In genomic region chr13:47288449-47288848, GRCm38 (mm10) we compare ENCODE assay signal across 9 mouse cellular contexts.
DNase-seq lines count a peak whose midpoint lies in the region; ATAC-seq and TF ChIP-seq lines count a peak whose summit lies in the region.
"Had no signal": no experiment of that assay in that cellular context is flagged by ENCODE, and none has a peak within 500 bp of the region (broad histone marks: within the 10 kb centered on the region; RNA-seq: fewer than 3 reads in every experiment).

No protein-coding gene starts in this region.

- in situ Hi-C loops in Patski (cut with MboI; ENCODE audit: low pct_unique_long_range_greater_than_20kb) = loop anchor here (5.0 to 25.0 kb wide), 3 partner anchors 141 to 476 kb away; no protein-coding TSS in a partner anchor

- CTCF ChIA-PET in Patski (lab: Charles Lee) = interaction anchor here (0.9 to 2.2 kb wide), 4 partner anchors 9 to 135 kb away, joined by 3 to 15 read pairs (median 6); no protein-coding TSS in a partner anchor

- H3K4me1 ChIP-seq in forebrain, embryonic 15.5 days = no peaks in the 10 kb centered on the region
- H3K4me1 ChIP-seq in hindbrain, embryonic 12.5 days = no peaks in the 10 kb centered on the region

- no peak overlapping the region for H3K4me3 ChIP-seq in forebrain, embryonic 15.5 days
- H3K4me3 ChIP-seq in hindbrain, embryonic 12.5 days = no peak overlapping the region
- H3K4me3 ChIP-seq: megakaryocyte, embryonic 14.5 days had no signal

- no peak overlapping the region for H3K9ac ChIP-seq in forebrain, embryonic 15.5 days (replicated peaks)
- no peak overlapping the region for H3K9ac ChIP-seq in hindbrain, embryonic 12.5 days

- TF ChIP-seq CTCF in Patski (IDR thresholded peaks at IDR 0.05) = peak; percentile 89

- no peaks in the 10 kb centered on the region for H3K9me3 ChIP-seq in forebrain, embryonic 15.5 days
- H3K9me3 ChIP-seq in hindbrain, embryonic 12.5 days (replicated peaks) = no peaks in the 10 kb centered on the region

- no peaks in the 10 kb centered on the region for H3K27me3 ChIP-seq in Patski
- no peaks in the 10 kb centered on the region for H3K27me3 ChIP-seq in forebrain, embryonic 15.5 days
- no peaks in the 10 kb centered on the region for H3K27me3 ChIP-seq in hindbrain, embryonic 12.5 days

- H3K4me2 ChIP-seq in forebrain, embryonic 15.5 days (replicated peaks) = no peak overlapping the region
- H3K4me2 ChIP-seq in hindbrain, embryonic 12.5 days (replicated peaks) = no peak overlapping the region

- no peaks in the 10 kb centered on the region for H3K36me3 ChIP-seq in forebrain, embryonic 15.5 days
- H3K36me3 ChIP-seq in hindbrain, embryonic 12.5 days = no peaks in the 10 kb centered on the region

- H3K27ac ChIP-seq in forebrain, embryonic 15.5 days (replicated peaks) = no peak overlapping the region
- H3K27ac ChIP-seq in hindbrain, embryonic 12.5 days = no peak overlapping the region

- ATAC-seq in Patski = peak; percentile 47
- peak; percentile 91 for ATAC-seq in forebrain, embryonic 15.5 days (replicated peaks)
- peak; percentile 80 for ATAC-seq in hindbrain, embryonic 12.5 days (ENCODE audit: low FRiP score)
- no peak for ATAC-seq in erythroblast, adult 5-6 weeks (replicated peaks; ENCODE audit: low FRiP score, poor library complexity, severe bottlenecking)

- POLR2A ChIA-PET in Patski (lab: Charles Lee) = no interaction called here

- 42% methylated on average over 4 of the region's 4 CpGs for WGBS in forebrain, embryonic 15.5 days
- whole genome bisulfite sequencing in hindbrain, embryonic 12.5 days = 45% methylated on average over 4 of the region's 4 CpGs

- DNase-seq in Patski (ENCODE audit: low read depth, low spot score) = no peak
- DNase-seq in cerebellum, adult 11 months = peak; percentile 53
- DNase-seq in layer of hippocampus, postnatal 10 days (ENCODE audit: low spot score in 2 of 2) = peak; percentile 84 to 86
- DNase-seq in lung, postnatal 25 days (ENCODE audit: low spot score) = peak; percentile 73
- DNase-seq in right cerebral cortex, postnatal 10 days (ENCODE audit: low spot score in 2 of 2) = peak; percentile 84 to 88
